Mouse (Mus musculus) embryo, embryonic 11 days (tissue): ENCODE measurements around the gene Slc30a6.
"Not testable (repeated sequence)": the region's sequence is repeated elsewhere in the genome, so short reads cannot be mapped to it uniquely, and the experiment has no call there.

ENCODE experiments used
- DNase-seq: peaks from one replicate; pipeline ENCODE4 v3.0.0-alpha.2; 2015

Gene Slc30a6

DNA sequence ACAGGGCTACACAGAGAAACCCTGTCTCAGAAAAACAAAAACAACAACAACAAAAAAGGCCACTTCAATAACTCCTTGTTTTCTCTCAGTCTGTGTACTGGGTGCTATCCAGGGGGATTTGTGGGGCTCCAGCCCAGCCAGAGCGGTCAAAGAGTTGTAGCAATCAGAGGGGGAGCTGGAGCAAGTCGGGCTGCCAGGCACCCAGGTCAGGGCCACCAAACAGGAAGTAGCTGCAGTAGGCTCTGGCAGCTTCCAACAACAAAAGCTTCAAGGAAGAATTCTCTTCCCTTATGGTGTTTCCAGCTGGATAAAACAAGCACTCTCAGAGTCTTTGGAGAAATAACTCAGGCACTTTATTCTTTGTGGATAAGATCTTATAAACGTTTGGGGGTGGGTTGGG, 58.5 kb downstream of the Slc30a6 start:
- no peak for DNase-seq

DNA sequence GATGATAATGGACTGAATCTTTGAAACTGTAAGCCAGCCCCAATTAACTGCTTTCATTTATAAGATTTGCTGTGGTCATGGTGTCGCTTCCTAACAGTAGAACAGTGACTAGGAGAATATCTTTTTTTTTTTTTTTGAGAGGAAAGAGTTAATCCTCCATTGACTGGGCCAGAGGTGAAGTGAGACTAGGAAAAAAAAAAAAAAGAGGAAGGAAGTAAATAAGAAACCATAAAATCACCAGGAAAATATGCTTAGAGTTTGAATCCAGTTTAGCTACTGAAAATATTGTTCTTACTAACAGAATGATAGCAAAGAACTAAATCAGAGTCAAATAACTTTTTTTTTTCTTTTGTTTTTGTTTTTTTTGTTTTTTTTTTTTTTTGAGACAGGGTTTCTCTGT, 59.3 kb downstream of the Slc30a6 start:
- DNase-seq = no peak

- no peak for DNase-seq
Measured at GRCm38 (mm10) chr17:74455426-74455825, 60.0 kb downstream of the Slc30a6 start.

DNA sequence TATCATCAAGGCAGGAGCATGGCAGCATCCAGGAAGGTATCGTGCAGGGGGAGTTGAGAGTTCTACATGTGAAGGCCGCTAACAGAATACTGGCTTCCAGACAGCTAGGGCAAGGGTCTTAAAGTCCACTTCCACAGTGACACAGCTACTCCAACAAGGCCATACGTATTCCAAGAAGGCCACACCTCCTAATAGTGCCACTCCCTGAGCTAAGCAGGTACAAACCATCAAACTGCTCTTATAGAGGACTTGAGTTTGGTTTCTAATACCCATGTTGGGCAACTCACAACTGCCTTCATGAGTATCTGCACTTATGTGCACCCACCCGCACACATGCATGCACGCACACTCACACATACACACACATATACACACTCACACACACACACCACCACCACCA, 61.4 kb downstream of the Slc30a6 start:
- DNase-seq = no peak

GRCm38 (mm10) chr17:74457972-74458677, 62.7 kb downstream of the Slc30a6 start:
- no peak for DNase-seq

DNA sequence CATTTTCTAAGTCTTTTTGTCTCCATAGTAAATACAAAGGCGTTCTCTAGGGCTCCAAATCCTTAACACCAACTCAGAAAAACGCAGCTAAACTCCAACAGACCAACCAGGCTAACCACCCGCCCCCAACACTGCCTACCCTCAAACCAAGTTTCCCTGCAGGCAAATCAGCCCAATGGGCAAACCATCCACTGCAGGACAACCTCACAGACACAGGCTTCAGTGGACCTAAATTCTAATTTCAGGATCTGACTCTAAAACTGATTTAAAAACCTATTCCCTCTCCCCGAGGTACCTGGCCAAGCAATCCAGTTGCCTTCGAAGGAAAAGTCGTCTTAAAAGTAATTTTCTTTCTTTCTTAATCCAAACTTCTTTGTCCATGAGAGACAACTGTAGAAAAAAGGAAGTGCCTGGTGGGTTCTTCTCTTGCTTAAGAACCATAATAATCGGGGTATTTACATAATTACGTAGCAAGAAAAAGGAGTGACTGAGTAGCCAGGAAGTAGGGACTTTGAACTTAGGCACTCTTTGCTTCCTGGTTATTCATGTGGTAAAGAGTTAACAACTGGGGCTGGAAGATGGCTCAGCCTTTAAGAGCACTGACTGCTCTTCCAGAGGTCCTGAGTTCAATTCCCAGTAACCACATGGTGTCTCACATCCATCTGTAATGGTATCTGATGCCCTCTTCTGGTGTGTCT, 63.5 kb downstream of the Slc30a6 start, which contains the start of gene Nlrc4:
TSS of gene Nlrc4 (minus strand) at position 432 of the 698 bp plus-strand sequence.
- no peak for DNase-seq

DNA sequence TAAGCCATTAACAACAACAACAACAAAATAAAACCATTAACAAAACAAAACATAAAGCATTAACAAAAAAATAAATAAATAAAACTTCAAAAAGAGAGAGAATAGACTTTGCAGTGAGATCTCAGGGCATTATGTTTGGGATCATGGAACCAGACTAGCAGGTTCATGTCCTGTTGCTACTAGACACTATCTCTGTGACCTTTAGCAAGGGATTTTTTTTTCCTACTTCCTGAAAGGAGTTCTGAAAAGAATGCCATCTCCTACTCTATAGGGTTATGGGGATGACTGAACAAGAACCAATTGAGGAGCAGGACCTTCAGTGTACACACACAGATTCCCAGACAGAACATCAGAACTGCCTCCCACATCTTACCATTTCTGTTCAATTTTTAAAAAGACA, 68.1 kb downstream of the Slc30a6 start:
- DNase-seq = no peak

- DNase-seq = not testable (repeated sequence)
Measured at GRCm38 (mm10) chr17:74467981-74468380, 72.6 kb downstream of the Slc30a6 start.

- DNase-seq = not testable (repeated sequence)
Measured at GRCm38 (mm10) chr17:74470133-74470532, 74.7 kb downstream of the Slc30a6 start.
